Mouse (Mus musculus) inflammation-experienced regulatory T-cells, adult 16 weeks (primary cell): ENCODE data around the gene Baz2b. TPM values are rescaled to one million over a fixed set of nuclear protein-coding genes. Genes with fewer than 3 reads are reported as not detected.

Experiments used
- polyA plus RNA-seq: library from polyadenylated mRNA; unstranded; fragments of 100-300 nt; shearing (Covaris generic); gene quantifications from one replicate; pipeline ENCODE4 v1.2.1, GENCODE M21; 2017

The Baz2b gene
- polyA plus RNA-seq = 30.7 TPM

DNA sequence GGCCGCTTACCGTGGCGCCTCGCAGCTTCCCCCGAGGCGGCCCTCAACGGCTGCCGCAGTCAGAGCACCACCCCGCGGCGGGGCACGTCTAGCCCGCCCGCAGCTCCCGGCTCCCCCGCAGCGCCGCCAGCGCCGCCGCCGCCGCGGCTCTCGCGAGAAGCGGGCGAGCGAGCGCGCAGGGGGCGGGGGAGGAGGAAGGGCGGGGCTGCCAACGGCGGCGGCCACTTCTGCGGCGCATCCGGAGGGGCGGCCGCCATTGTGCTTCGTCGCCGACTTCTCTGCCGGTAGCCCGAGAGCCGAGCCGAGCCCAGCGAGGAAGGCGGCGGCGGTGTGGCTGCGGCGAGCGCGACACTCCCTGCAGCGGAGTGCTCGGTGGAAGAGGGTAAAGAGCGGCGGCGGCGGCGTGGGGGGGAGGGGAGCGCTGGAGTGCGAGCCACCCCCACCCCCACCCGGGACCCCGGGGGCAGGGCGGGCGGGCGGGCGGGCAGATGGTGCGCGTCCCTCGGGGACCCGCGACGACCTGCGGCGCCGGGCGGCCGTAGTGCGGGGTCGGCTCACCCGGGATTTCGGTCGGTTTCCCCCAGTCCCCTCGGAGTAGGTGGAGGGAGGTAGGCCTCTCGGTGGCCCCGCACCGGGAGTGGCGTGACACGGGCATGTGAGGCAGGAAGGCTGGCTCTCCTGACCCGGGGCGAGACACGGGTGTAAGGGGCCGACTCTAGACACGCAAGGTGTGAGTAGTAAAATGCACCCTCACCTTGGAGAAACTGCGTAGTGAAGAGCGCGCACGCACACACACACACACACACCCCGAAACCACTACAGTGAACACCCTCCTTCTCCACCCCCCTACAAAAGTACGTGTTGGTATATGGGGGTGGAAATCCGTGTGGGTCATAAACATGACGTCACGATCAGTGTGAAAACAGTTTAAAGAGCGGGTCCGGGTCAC is at the start of gene Baz2b, which contains the start of gene March7:
Baz2b (minus strand) TSS at position 137 of the 949 bp plus-strand sequence.
March7 (plus strand) TSS at position 185 of the 949 bp plus-strand sequence.

DNA sequence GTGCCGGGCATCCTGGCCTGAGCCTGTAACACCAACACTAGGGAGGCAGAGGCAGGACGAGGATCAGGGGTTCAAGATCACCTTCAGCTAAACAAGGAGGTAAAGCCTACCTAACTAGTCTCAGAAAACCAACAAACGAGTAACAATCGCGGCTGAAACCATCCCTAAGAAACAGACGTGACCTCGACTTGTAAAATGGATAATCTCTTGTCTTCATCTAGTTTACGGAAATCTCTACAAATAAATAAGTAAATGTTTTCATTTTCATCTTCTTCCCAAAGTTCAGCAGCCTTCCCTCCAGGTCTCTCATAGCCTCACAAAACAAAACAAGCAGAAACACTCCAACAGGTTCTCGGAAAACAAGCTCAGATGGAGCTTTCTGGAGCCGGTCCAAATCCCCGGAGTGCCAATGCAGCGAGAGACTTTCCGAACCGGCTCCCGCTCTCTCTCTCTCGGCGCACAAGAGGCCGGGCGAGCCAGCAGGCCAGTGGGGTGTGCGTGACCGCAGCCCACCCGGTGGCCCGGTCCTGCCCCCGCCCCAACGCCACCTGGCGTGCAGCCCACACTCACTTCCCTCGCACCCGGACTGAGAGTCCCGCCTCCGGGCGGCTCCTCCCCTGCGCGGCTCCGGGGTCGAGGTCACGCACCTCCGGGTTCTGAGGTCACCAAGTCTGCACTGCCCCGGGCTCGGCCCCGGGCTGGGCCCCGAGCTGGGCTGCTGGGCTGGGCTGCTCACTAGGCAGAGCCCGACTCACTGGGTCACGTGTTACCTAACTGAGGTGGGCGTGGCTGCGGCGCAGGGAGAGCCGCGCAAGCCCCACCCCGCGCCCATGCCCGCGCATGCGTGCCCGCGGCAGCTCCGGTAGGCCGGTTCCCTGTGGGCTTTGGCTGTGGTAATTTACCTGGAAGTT is 327.6 kb downstream of the Baz2b start, which contains the start of gene Wdsub1:
Wdsub1 (minus strand) TSS at position 761 of the 911 bp plus-strand sequence.

Other genes with a start within 250 kb of the Baz2b start
- gene March7, start within 50 bp of the Baz2b start, polyA plus RNA-seq = 113 TPM
- gene Cd302, start 74.6 kb upstream of the Baz2b start, polyA plus RNA-seq = 4.7 TPM
- 52.2 TPM for gene Ly75, start 173.5 kb upstream of the Baz2b start, polyA plus RNA-seq